Mouse (Mus musculus): Measurements from ENCODE around the gene Ccnh. TPM values are rescaled to one million over a fixed set of nuclear protein-coding genes. Genes with fewer than 3 reads are reported as not detected.
"Not testable (repeated sequence)": the region's sequence is repeated elsewhere in the genome, so short reads cannot be mapped to it uniquely, and the experiment has no call there.

Gene Ccnh
- 27.2 and 29.8 TPM in 2 replicates for total RNA-seq (2014; rRNA removed)
- polyA plus RNA-seq (2015; fragmentation: Nextera tagmentation; extraction: Ambion mirVana) = 69.7 and 70.8 TPM in 2 replicates

- peak within 1 kb of the TSS; percentile 76 for H3K4me2 ChIP-seq (ENCODE audit: low read depth, low read length, poor library complexity, severe bottlenecking)
- peak within 1 kb of the TSS; percentile 85 for H3K9ac ChIP-seq (replicated peaks; ENCODE audit: low read length, poor library complexity, severe bottlenecking)
- peak; percentile 99 for ATAC-seq (ENCODE audit: low FRiP score)
- H3K4me1 ChIP-seq (ENCODE audit: insufficient read depth, low read length) = no peaks in the 10 kb centered on the region
- peak within 1 kb of the TSS; percentile 83 for H3K27ac ChIP-seq (ENCODE audit: low read depth, low read length)
- H3K9me3 ChIP-seq (ENCODE audit: low read length) = no peaks in the 10 kb centered on the region
- TF ChIP-seq CTCF (IDR thresholded peaks at IDR 0.05) = no peak; the same call in 1 of the 2 replicates
- H3K36me3 ChIP-seq (ENCODE audit: insufficient read depth, low read length) = peaks cover 2% of the 10 kb centered on the region; the same call in 1 of the 2 replicates
- H3K4me3 ChIP-seq (ENCODE audit: low read depth, low read length) = peak within 1 kb of the TSS; percentile 86
- no peaks in the 10 kb centered on the region for H3K27me3 ChIP-seq (ENCODE audit: insufficient read depth, low read length)
- 2% methylated on average over 44 of the region's 44 CpGs for WGBS
- peak; percentile 95 for DNase-seq (ENCODE audit: low spot score)
Observed at GRCm38 (mm10) chr13:85188903-85189643, at the start of gene Ccnh. TSS of gene Ccnh (plus strand) at chr13:85189408.

GRCm38 (mm10) chr13:85143361-85143760, 45.8 kb upstream of the Ccnh start:
- not testable (repeated sequence) for DNase-seq (ENCODE audit: low spot score); H3K27ac ChIP-seq (ENCODE audit: low read depth, low read length); H3K27me3 ChIP-seq (ENCODE audit: insufficient read depth, low read length); H3K36me3 ChIP-seq (ENCODE audit: insufficient read depth, low read length); H3K9ac ChIP-seq (replicated peaks; ENCODE audit: low read length, poor library complexity, severe bottlenecking); H3K9me3 ChIP-seq (ENCODE audit: low read length); H3K4me1 ChIP-seq (ENCODE audit: insufficient read depth, low read length); ATAC-seq (ENCODE audit: low FRiP score); H3K4me3 ChIP-seq (ENCODE audit: low read depth, low read length); H3K4me2 ChIP-seq (ENCODE audit: low read depth, low read length, poor library complexity, severe bottlenecking)
- 93% methylated on average over 16 of the region's 16 CpGs for WGBS

- Histone ChIP-seq H3K4me1 (ENCODE audit: insufficient read depth, low read length) (no peaks in the 10 kb centered on the region), H3K36me3 (ENCODE audit: insufficient read depth, low read length) (no peaks in the 10 kb centered on the region), H3K9me3 (ENCODE audit: low read length) (no peaks in the 10 kb centered on the region), H3K27me3 (ENCODE audit: insufficient read depth, low read length) (no peaks in the 10 kb centered on the region), H3K9ac (replicated peaks; ENCODE audit: low read length, poor library complexity, severe bottlenecking) (no peak overlapping the region), H3K27ac (ENCODE audit: low read depth, low read length) (no peak overlapping the region), H3K4me3 (ENCODE audit: low read depth, low read length) (no peak overlapping the region), H3K4me2 (ENCODE audit: low read depth, low read length, poor library complexity, severe bottlenecking) (no peak overlapping the region)
- DNase-seq (ENCODE audit: low spot score) (no peak), ATAC-seq (ENCODE audit: low FRiP score) (no peak)
- TF ChIP-seq CTCF (IDR thresholded peaks at IDR 0.05) = no peak
Observed at GRCm38 (mm10) chr13:85146471-85146870, 42.7 kb upstream of the Ccnh start.

GRCm38 (mm10) chr13:85154746-85155145, 34.5 kb upstream of the Ccnh start:
- H3K4me2 ChIP-seq (ENCODE audit: low read depth, low read length, poor library complexity, severe bottlenecking) = no peak overlapping the region
- no peak overlapping the region for H3K27ac ChIP-seq (ENCODE audit: low read depth, low read length)
- DNase-seq (ENCODE audit: low spot score) (no peak), ATAC-seq (ENCODE audit: low FRiP score) (no peak)
- H3K27me3 ChIP-seq (ENCODE audit: insufficient read depth, low read length) = no peaks in the 10 kb centered on the region
- H3K4me3 ChIP-seq (ENCODE audit: low read depth, low read length) = no peak overlapping the region
- 60% methylated on average over 6 of the region's 6 CpGs for WGBS
- no peak overlapping the region for H3K9ac ChIP-seq (replicated peaks; ENCODE audit: low read length, poor library complexity, severe bottlenecking)
- H3K9me3 ChIP-seq (ENCODE audit: low read length) = no peaks in the 10 kb centered on the region
- H3K4me1 ChIP-seq (ENCODE audit: insufficient read depth, low read length) = no peaks in the 10 kb centered on the region
- H3K36me3 ChIP-seq (ENCODE audit: insufficient read depth, low read length) = no peaks in the 10 kb centered on the region
- no peak for TF ChIP-seq CTCF (IDR thresholded peaks at IDR 0.05)

- WGBS = 85% methylated on average over 2 of the region's 2 CpGs
- Histone ChIP-seq H3K9ac (replicated peaks; ENCODE audit: low read length, poor library complexity, severe bottlenecking) (no peak overlapping the region), H3K4me3 (ENCODE audit: low read depth, low read length) (no peak overlapping the region), H3K4me1 (ENCODE audit: insufficient read depth, low read length) (no peaks in the 10 kb centered on the region), H3K36me3 (ENCODE audit: insufficient read depth, low read length) (no peaks in the 10 kb centered on the region), H3K4me2 (ENCODE audit: low read depth, low read length, poor library complexity, severe bottlenecking) (no peak overlapping the region), H3K27me3 (ENCODE audit: insufficient read depth, low read length) (no peaks in the 10 kb centered on the region), H3K9me3 (ENCODE audit: low read length) (no peaks in the 10 kb centered on the region), H3K27ac (ENCODE audit: low read depth, low read length) (no peak overlapping the region)
- no peak for ATAC-seq (ENCODE audit: low FRiP score)
- no peak for DNase-seq (ENCODE audit: low spot score)
- TF ChIP-seq CTCF (IDR thresholded peaks at IDR 0.05) = no peak
Observed at GRCm38 (mm10) chr13:85159971-85160370, 29.2 kb upstream of the Ccnh start.

- H3K27ac ChIP-seq (ENCODE audit: low read depth, low read length) = no peak overlapping the region
- peak; percentile 47; the same call in 1 of the 2 replicates for ATAC-seq (ENCODE audit: low FRiP score)
- no peak overlapping the region for H3K9ac ChIP-seq (replicated peaks; ENCODE audit: low read length, poor library complexity, severe bottlenecking)
- no peaks in the 10 kb centered on the region for H3K4me1 ChIP-seq (ENCODE audit: insufficient read depth, low read length)
- no peaks in the 10 kb centered on the region for H3K27me3 ChIP-seq (ENCODE audit: insufficient read depth, low read length)
- peak; percentile 79 for DNase-seq (ENCODE audit: low spot score)
- no peak overlapping the region for H3K4me3 ChIP-seq (ENCODE audit: low read depth, low read length)
- H3K36me3 ChIP-seq (ENCODE audit: insufficient read depth, low read length) = no peaks in the 10 kb centered on the region
- H3K4me2 ChIP-seq (ENCODE audit: low read depth, low read length, poor library complexity, severe bottlenecking) = peak overlapping the region; percentile 34
- peak; percentile 78 for TF ChIP-seq CTCF (IDR thresholded peaks at IDR 0.05)
- WGBS = 30% methylated on average over 4 of the region's 4 CpGs
- no peaks in the 10 kb centered on the region for H3K9me3 ChIP-seq (ENCODE audit: low read length)
Observed at GRCm38 (mm10) chr13:85164512-85165124, 24.6 kb upstream of the Ccnh start.

Data from midbrain, postnatal 0 days (tissue).